Mouse (Mus musculus): ENCODE data around the gene Pitpnb.

Pitpnb gene

DNA sequence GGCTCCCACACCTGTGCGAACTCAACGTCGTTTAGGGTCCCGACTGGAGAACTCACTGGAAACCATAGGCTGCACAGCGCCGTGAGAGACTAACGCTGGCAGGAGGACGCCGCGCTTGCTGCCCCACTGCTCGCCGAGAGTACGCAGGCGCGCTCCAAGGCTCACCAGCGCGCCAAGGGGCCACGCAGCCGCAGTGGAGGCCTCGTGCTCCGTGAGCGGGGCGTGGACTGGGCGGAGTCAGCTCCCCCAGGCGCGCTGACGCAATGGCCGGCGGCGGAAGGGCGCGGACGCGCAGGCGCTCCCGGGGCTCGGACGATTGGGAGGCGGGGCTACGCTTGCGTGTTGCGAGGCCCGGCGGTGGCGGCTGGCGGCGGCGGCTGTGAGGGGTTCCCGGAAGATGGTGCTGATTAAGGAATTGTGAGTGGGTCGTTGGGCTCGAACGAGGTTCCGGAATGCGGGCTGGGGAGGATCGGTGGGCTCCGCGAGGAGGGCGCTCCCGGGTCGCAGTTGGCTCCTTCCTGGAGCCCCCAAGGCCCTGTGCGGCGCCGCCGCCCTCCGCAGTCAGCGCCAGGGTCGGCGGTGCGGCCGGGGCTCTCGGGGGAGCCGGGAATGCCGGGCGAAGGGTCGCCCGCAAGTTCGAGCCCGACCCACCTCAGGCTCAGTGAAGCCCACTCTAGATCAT is at the start of gene Pitpnb:
Gene Pitpnb, plus strand, starts transcription at position 347 of the 682 bp plus-strand sequence.
- DNase-seq (ENCODE audit: low read depth, low spot score) = peak; percentile 96

DNA sequence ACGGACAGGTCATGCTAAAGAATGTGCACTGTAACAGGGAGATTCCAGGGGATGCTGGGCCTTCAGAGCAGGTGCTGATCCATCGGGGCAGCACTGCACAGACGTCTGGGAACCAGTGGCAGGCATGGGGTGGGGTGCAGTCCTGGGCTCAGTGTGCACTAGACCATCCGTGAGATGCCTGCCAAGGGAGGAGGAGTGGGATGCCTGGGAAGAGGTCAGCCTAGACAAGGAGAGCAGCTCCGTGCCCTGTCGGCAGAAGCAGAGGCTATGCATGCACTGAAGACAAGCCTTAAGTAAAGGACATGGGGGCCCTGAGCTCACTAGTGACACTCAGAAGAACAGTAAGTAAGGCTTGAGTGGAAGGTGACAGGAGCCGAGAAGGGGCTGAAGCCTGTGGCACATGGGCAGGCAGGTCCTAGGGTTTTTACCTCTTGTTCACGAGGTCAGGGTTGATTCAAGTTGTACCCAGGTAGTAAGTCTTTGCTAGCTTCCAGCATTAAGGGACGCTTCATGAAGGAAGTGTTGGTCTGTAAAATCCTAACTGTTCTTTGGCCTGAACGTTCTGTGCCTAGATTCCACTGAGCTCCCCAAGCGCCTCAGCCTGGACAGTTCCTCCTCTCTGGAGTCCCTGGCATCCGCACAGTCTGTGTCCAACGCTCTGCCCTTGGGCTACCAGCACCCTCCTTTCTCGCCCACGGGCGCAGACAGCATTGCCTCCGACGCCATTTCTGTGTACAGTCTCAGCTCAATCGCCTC is 46.0 kb upstream of the Pitpnb start:
- DNase-seq (ENCODE audit: low read depth, low spot score) = no peak

DNA sequence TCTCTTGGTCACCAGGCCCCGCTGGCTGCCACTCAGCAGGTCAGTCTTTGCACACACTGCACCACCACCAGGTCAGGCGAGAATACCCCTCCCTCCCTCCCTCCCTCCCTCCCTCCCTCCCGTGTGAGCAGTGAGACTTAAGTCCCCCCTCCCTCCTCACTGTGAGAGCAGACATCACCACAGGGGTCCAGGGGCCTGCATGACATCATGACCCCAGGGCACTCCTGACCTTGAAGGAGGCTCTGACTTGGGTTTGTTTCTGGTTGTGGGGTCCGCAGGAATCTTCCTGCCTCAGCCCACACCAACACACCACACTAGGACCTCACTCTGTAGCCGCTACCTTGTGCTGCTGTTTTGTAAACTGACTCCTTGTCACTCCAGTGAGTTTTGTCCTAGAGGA is 43.0 kb upstream of the Pitpnb start:
- DNase-seq (ENCODE audit: low read depth, low spot score) = no peak

DNA sequence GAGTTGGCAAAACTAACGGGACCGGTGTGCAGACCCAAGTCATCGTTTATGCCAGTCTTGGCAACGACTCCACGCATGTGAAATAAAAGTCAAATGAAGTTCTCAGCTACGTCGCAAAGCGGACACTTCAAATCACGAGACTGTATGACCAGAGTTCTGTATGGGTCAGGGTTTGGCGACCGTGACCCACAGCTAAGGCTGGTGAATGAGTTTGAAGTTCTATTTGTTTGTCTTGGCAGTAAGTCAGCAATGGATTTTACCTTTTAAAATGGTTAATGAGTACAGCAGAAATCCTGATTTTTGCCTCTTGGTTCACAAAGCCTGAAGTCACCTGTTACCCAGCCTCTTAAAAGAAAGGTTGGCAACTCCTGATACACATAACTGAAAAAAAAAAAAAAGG is 42.1 kb upstream of the Pitpnb start:
- no peak for DNase-seq (ENCODE audit: low read depth, low spot score)

DNA sequence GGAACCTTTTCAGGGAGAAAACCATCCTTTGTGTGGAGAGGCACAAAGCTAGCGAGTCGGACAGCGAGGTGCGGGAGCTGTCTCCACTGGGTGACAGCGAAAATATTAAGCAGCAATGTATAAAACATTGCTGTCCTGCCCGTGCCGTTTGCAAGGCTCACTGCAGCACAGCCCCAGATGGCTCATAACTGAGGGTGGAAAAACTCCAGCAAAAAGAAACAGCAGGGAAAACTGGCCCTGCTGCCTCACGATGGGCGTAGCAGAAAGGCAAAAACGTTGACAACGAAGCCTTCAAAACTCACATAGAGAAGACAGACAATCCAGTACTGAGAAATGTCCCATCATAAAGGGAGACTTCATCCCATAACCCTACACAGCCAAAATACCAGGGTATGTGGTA is 40.5 kb upstream of the Pitpnb start:
- DNase-seq (ENCODE audit: low read depth, low spot score) = no peak

DNA sequence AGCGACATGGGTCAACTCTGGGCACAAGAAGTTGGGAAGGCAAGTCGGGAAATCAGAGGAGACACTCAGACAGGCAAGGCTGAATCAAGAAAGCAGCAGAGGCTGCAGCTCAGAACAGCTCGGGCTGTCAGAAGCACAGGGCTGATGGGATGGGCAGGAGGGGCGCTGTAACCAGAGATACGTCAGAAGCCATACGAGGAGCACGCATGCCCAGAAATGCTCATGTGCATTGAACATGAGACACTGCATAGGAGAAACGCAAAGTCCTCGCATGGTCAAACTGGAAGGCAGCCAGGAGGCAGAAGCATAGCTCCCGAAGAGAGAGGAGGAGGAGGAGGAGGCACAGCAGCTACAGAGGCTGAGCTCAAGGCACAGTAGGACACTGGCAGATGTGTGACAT is 38.9 kb upstream of the Pitpnb start:
- no peak for DNase-seq (ENCODE audit: low read depth, low spot score)

DNA sequence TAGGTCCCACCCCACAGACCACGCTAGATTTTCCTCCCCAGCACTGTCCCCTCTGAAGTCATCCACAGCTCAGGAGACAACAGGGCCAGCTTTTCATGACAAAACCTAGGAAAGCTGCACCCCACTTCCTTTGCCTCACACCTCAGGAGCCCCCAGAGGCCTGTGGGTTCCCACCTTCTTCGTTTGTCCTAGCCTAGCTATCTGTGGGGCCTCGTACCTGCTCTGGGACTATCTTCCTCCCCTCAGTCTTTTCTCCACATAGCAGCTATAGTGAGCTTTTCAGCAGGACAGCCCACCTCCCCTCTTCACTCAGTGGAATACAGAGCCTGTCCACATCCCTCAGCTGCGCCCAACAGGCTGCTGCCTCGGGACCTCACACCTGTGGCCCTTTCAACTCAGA is 32.8 kb upstream of the Pitpnb start:
- no peak for DNase-seq (ENCODE audit: low read depth, low spot score)

DNA sequence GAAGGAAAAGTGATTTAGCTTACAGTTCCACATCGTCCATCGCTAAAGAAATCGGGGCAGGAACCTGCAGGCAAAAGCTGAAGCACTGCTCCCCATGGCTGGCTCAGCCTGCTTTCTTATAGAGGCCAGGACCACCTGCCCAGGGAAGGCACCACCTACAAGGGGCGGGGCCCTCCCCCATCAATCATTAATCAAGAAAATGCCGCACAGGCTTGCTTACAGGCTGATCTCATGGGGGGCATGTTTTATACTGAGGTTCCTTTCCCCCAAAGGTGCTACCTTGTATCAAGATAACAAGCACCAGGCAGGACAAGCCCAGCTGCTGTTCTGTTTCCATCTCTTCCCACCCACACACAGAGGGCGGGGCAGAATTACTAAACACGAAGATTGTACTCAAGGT is 31.9 kb upstream of the Pitpnb start:
- DNase-seq (ENCODE audit: low read depth, low spot score) = no peak

DNA sequence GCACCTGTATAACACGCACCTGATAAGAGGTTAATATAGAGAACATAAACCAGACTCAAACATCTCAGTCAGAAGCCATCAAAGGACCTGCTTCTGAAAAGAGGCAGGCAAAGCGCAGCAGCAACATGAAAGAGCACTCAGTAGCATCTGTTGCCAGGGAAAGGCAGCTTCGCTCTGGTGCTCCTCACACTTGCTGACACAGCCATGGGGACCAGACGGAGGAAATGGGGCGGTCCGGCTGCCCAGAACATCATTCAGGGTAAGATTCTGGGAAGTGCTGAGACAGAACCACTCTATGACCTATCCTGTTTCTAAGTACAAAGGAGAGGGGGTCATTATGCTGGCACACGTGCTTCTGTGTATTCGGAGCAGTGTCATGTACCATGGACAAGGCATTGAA is 29.8 kb upstream of the Pitpnb start:
- DNase-seq (ENCODE audit: low read depth, low spot score) = no peak

DNA sequence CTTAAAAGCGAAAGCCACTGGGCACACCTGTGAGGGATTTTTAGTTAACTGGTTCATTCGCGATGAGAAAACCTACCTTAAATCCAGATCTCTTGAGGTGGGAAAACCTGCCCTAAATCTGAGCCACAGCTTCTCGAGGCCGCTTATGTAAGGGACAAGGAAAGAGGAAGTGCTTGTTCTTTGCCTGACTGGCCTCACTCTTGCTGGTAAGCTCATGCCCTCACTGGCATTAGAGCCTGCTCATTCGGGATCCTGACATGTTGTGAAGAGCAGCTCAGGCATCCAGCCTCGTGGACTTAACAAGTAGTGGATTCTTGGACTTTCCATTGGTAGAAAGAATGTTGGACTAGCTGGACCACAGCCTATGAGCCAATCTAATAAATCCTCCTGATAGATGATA is 28.8 kb upstream of the Pitpnb start:
- peak; percentile 68 for DNase-seq (ENCODE audit: low read depth, low spot score)

DNA sequence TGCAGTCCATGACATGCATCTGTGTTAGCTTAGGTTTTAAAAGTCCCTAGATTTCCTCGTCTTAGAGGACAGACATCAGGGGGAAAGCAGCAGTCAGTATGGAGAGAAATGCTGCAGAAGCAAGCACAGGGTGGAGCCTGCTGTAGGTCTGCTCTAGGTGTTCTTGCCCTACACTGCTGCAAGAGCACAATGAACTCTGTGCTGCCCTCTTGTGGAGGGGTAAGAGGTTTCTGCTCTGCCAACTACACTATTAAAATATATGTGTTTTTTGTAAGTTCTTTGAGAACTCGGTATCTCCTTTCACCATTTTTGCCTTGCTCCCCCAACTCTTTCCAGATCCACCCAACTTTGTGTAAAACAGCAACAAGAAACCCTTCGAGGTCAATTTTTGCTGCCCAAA is 25.8 kb upstream of the Pitpnb start:
- DNase-seq (ENCODE audit: low read depth, low spot score) = peak; percentile 29

DNA sequence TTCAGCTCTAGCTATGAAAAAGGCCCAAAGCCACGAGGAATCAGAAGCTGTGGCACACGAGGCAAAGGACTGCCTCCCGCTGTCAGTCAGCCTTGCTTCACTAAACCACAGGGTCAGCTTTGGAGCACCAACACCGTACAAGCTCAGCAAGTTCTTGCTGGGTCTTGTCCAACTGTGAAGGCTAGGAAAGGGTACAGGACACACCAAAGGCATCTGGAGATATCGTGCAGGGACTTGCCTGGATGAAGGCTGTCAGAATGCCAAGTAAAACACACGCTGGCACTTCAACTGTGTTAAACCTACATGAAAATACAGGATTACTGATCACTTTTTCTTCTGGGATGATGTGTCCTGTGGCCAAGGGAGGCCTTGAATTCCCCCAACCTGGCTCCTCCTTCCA is 20.4 kb upstream of the Pitpnb start:
- DNase-seq (ENCODE audit: low read depth, low spot score) = no peak

DNA sequence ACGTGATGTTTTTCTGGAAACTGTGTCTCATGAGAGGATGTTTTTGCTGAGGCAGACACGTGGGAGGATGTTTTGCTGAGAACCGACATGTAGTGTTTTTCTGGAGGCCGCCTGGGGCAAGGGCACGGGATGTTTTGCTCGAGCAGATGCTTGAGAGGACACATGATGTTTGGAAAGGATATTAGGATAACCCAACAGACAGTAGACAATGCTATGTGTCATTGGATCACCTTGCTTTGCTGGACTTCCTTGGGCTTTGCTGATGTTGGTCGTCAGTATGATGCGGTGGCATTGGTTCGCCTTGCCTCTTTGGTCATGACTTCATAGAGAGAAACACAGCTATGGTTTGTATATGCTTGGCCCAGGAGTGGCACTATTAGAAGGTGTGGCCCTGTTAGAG is 16.7 kb upstream of the Pitpnb start:
- no peak for DNase-seq (ENCODE audit: low read depth, low spot score)

DNA sequence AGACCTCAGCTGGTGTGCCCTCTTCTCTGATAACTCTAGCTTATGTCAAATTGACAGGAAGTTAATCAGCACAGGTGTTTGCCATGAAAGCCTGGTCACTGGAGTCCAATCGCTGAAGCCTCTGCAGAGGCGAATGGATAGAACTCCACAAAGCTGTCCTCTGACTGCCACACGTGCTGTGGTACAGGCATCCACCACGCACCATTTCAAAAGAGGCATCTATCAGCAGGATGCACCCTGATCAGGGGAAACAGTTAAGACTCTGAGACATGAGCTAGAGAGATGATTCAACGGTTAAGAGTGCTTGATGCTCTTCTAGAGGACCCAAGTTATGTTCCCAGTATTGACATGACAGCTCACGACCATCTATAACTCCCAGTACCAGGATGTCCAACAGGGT is 15.5 kb upstream of the Pitpnb start:
- DNase-seq (ENCODE audit: low read depth, low spot score) = no peak

DNA sequence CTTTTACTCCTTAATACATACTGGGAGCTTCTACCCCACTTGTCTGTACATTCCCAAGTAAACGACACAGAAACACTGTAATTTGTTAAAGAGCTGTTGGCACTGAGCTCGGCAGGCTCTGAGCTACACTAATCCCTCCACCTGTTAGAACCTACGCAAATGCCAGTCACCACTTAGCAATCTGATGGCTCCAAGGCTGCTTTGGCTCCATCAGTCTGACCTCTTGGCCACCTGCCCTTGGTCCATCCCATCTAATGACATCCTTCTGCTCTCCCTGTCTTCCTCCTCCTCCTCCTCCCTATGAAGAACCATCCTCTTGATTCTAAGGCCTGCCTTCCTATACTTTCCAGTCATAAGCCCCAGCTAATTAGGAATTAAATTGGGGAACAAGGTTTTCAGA is 13.0 kb upstream of the Pitpnb start:
- no peak for DNase-seq (ENCODE audit: low read depth, low spot score)

DNA sequence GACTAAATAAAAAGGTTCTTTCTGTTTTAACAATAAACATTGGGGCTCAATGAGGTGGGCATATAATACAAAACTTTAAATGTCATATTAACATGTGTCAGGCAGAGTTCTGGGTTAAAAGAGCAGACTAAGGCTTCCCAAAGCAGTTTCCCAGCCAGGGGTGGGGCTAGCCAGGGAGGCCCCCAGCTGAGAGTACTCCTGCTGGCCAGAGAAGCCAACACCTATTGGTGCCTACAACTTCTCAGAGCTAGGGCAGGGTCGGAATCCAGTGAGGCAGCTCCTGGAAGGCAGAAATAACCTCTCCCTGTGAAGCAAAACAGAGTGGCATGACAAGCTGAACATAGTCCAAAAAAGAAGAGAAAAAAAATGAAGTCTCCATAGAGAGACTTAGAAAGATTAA is 11.6 kb upstream of the Pitpnb start:
- no peak for DNase-seq (ENCODE audit: low read depth, low spot score)

DNA sequence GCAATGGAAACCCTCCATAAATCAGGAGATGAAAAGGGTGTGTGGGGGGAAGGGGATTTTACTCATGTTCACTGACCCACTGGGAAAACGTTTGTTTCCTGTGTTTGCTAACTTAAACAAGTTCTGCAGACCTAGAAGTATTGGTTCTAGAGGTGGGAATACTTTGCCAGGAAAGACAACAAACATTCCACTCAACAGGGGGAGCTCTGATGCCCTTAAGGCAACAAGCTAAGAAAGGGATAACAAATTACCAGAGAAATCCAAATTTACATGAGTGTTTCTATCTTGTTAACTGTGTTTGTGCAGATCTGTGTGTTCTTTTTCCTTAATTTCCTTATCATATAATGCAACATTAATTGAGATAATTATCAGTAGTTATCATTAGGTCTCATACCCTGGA is 4.8 kb upstream of the Pitpnb start:
- DNase-seq (ENCODE audit: low read depth, low spot score) = no peak

DNA sequence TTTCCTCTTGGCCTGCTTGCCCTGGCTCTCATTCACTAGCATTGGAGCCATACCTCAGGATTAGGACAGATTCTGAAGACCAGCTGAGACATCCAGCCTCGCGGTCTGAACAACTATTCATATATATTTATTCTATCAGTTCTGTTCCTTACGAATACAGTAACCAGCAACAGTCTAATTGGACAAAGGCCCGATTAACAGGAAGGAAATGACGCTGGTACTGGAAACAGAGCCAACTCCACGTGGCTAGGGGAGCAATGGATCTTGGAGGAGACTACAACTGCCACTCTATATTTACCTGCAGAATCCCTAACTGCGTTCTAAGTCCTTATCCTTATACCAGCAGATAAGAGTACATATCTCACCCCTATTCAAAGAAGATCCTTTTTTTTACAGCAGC is 3.1 kb upstream of the Pitpnb start:
- no peak for DNase-seq (ENCODE audit: low read depth, low spot score)

DNA sequence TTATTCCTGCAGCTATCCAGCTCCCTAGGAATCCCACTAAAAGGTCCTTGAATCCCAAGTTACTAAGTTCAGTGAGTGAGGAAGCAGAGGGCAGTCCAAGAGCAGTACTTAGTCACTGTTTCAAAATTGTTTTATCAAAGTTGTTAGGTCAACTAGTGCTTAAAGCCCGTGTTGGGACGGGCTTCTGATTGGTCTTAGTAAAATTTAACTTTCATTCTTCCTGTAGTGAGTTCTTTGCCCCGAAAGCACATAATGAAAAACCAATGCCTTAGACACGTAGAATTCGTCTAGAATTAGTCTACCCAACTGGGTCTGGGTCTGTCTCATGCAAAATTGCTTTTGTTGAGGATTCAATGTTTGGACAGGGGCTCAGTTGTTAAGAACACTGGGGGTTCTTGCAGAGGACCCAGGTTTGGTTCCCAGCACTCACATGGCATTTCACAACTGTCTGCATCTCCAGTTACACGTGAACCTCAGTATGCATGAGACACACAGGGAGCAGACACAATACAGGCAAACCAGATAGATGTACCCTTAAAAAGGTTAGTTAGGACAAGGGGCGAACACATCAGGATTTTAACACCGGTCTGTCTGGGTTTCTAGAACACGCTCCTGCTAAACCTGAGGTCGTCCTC is 664 bp upstream of the Pitpnb start:
- DNase-seq (ENCODE audit: low read depth, low spot score) = no peak

DNA sequence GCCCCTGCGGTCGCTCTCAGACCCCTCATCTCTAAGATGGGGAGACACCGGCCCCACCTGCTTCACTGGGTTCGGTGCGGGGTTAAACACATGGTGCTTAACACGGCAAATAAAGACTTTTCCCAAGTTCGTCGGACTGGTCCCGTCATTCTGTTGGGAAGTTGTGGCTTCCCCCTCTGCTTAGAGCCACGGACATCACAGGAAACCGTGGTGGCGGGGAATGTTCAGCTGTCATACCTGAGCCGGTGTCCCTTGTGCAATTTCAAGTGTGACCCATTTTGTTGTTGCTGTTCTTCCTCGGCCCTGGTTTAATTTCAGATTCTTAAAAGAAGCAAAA is 504 bp downstream of the Pitpnb start:
- no peak for DNase-seq (ENCODE audit: low read depth, low spot score)

DNA sequence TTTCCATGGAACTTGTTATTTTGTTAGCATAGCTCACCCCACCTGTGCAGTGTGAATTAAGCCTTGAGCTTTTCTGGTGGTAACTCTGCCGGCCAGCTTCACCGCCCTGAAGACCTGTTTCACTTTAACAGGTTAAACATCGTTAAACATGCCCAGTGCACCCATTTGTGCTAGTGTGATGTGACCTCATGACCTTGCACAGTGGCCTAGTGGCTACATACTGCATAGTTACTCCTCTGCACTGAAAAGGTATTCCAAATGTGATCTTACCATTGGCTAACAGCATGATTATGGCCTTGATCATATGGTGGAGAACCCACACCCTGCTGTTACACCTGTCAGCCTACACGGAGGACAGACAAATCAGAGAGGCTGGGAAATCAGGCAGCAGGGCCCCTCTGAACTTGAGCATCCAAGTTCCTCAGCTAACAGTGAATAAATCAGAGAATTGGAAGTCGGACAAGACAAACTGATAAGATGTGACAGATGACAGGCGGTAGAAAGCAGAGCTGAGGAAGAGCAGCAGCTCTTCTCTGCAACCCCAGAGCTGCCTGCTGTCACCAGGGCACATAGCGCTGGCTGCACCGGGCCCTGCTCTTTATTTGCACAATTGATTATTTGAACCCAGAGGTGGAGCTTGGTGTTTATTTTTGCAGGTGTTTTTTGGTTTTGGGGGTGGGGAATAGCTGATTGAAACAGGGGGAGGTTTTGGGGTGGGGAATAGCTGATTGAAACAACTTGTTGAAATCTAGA is 5.6 kb downstream of the Pitpnb start:
- no peak for DNase-seq (ENCODE audit: low read depth, low spot score)

DNA sequence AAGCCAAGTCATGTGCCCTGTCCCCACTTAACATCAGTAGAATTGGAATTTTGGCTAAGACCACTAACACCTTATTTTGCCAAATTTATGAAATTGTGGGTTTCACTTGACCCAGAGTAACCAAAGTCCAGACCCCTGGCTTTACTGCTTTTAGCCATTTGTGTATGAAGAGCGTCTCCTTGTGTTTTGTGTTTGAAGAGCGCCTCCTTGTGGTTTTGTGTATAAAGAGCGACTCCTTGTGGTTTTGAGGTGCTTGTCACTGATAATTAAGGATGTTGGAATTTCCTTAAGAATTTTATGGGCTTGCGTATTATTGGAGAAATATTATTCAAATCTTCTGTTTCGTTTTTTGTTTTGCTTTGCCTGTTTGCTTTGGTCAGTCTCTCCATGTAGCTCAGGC is 11.0 kb downstream of the Pitpnb start:
- peak; percentile 53 for DNase-seq (ENCODE audit: low read depth, low spot score)
